Mouse (Mus musculus): Measurements from ENCODE around the gene Diaph2. TPM values are rescaled to one million over a fixed set of nuclear protein-coding genes. Genes with fewer than 3 reads are reported as not detected.

Diaph2 gene
- polyA plus RNA-seq, 1 experiment from 2014 or later: 10.3 TPM

DNA sequence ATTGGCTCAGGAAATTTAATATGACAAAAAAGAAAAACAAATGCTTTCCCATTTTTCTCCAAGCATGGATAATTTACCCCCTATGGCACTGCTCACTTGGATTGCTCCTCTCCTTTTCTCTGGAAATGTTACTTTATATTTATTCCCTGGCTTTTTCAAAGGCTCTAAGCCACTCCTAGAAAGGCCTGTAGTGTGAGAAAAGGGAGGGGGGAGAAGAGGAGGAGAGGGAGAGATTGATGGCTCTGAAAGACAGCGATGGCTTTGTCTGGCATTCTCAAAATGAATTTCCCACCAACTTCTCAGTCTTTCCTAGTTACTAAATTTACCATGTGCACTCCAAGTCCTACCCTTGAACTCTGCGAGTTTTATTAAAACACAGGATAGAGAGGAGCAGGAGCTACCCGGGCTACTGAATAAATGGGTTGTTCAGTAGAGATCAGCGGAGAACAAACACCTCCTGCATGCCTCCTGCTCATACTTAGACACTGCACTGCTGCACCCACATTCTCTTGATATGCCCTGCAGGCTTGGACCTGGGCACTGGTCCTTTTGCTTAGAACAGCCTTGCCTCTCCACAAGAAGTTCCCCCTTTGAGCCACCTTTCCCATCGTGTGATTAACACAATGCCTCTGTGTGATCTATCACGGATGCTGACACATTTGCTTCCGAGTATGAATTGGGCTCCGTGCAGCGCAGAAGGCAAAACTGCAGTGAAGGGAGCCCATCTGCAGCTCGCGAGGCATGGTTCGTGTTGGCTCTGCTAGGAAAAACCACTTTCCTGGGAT lies 753.3 kb downstream of the Diaph2 start:
- Histone ChIP-seq H3K4me3 (ENCODE audit: low read depth, low read length) (no peak overlapping the region), H3K4me1 (ENCODE audit: insufficient read depth) (no peaks in the 10 kb centered on the region), H3K4me2 (no peak overlapping the region), H3K36me3 (ENCODE audit: insufficient read depth) (no peaks in the 10 kb centered on the region), H3K27ac (ENCODE audit: low read depth) (no peak overlapping the region), H3K27me3 (ENCODE audit: insufficient read depth, low read length) (no peaks in the 10 kb centered on the region), H3K9me3 (ENCODE audit: low read depth, low read length) (no peaks in the 10 kb centered on the region), H3K9ac (no peak overlapping the region)
- WGBS: 61% methylated on average over 12 of the region's 12 CpGs
- ATAC-seq (ENCODE audit: insufficient read depth) (no peak), DNase-seq (no peak)
- TF ChIP-seq CTCF (IDR thresholded peaks at IDR 0.05; ENCODE audit: low read depth): no peak

DNA sequence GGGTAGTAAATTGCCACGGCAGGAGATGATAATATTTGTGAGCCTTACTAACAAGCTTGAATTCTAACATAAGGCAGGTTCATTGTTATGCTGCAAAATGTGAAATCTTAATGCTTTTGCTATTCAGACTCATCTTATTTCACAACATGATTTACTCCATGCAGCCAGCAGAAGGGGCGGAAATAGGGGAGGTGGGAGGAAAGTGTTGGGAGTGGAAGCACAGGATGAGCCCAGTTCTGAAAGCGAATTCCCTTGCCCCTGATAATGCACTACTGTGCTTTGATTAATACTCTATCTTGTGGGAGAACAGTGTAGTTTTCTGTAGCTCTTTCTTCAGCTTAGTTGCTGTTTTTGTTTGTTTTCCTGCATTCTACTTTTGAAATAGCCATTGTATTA lies 753.9 kb downstream of the Diaph2 start:
- TF ChIP-seq CTCF (IDR thresholded peaks at IDR 0.05; ENCODE audit: low read depth): no peak
- Histone ChIP-seq H3K4me2 (no peak overlapping the region), H3K9me3 (ENCODE audit: low read depth, low read length) (no peaks in the 10 kb centered on the region), H3K9ac (no peak overlapping the region), H3K36me3 (ENCODE audit: insufficient read depth) (no peaks in the 10 kb centered on the region), H3K27ac (ENCODE audit: low read depth) (no peak overlapping the region), H3K4me3 (ENCODE audit: low read depth, low read length) (no peak overlapping the region), H3K27me3 (ENCODE audit: insufficient read depth, low read length) (no peaks in the 10 kb centered on the region), H3K4me1 (ENCODE audit: insufficient read depth) (no peaks in the 10 kb centered on the region)
- 55% methylated on average over 3 of the region's 3 CpGs for WGBS
- ATAC-seq (ENCODE audit: insufficient read depth) (no peak), DNase-seq (no peak)

DNA sequence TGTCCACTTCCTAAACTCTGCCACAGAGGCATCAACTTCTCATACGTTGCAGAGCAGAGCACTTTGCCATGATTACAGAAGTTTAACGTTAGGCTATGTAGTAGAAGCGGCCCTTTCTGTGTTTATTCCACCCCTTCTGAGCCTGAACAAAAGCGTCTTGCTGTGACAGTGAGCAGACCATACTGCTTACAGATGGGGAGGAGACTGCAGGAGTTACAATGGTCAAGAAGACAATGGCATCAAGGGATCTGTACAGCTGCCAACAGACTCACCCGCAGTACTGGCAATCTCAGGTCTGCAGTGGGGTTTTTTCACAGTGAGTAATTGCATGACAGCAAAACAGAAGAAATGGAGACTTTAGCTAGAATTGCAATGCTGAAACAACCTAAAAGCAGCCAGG lies 756.1 kb downstream of the Diaph2 start:
- DNase-seq: no peak
- Histone ChIP-seq H3K36me3 (ENCODE audit: insufficient read depth) (no peaks in the 10 kb centered on the region), H3K9me3 (ENCODE audit: low read depth, low read length) (no peaks in the 10 kb centered on the region), H3K27ac (ENCODE audit: low read depth) (no peak overlapping the region), H3K9ac (no peak overlapping the region), H3K4me3 (ENCODE audit: low read depth, low read length) (no peak overlapping the region), H3K27me3 (ENCODE audit: insufficient read depth, low read length) (no peaks in the 10 kb centered on the region), H3K4me2 (no peak overlapping the region), H3K4me1 (ENCODE audit: insufficient read depth) (no peaks in the 10 kb centered on the region)
- no peak for ATAC-seq (ENCODE audit: insufficient read depth)
- TF ChIP-seq CTCF (IDR thresholded peaks at IDR 0.05; ENCODE audit: low read depth): no peak
- WGBS: 44% methylated on average over 5 of the region's 5 CpGs
